Mouse (Mus musculus) activated CD4-positive, CD25-positive, alpha-beta regulatory T cell (primary cell): ENCODE results near the gene Ptcra. TPM values are rescaled to one million over a fixed set of nuclear protein-coding genes. Genes with fewer than 3 reads are reported as not detected.

Experiments
- polyA plus RNA-seq, 2 experiments: library from polyadenylated mRNA; unstranded; fragments of 100-300 nt; shearing (Covaris generic); gene quantifications; one replicate each; pipeline ENCODE4 v1.2.1; 2017

The Ptcra gene
- polyA plus RNA-seq: not detected

GRCm38 (mm10) chr17:46763544-46763943, at the start of gene Ptcra:
Gene Ptcra (minus strand): TSS chr17:46763712.

GRCm38 (mm10) chr17:46782341-46783221, 19.1 kb upstream of the Ptcra start, which contains the start of gene Rpl7l1:
Gene Rpl7l1 (minus strand): TSS chr17:46782672.

DNA sequence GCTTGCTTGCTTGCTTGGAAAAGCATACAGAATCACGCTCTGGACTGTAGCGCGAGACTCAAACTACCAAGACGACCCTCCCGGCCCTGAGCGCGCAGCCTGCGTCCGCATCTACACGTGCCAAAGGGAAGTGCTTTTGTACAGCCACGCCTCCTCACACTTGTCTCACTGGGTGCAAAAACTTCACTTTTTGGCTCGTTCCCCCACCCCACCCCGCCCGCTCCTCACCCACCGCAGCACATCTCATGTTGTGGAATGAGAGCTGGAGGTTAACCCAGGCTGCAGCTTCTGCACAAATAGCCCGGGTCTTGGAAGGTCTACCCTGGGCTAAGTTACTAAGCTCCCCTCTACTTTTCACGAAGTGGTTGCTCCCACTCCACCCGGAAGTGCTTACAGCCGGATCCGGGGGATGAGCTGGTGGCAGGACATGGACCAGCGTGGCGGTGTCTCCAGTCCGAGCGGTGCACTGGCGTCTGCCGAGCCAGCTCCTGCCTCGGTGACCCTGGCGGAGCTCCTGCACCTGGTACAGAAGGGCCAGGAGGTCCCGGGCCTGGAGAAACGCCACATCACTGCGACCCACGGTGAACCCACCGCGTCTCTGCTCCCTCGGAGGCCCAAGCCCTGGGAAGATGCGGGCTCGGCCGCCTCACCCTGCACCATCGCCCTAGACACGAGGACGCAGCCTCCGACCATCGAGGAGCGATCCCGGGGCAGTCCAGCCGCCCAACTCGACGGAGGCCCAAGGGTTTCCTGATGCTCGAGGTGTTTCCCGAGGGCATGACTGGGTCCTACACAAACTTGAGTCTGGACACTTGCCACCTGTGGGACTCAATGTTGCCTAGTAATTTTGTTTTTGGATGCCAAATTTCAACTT, 9.1 kb upstream of the Ptcra start, which contains the start of gene 2310039H08Rik:
Gene 2310039H08Rik, plus strand, starts transcription at position 232 of the 874 bp plus-strand sequence.

DNA sequence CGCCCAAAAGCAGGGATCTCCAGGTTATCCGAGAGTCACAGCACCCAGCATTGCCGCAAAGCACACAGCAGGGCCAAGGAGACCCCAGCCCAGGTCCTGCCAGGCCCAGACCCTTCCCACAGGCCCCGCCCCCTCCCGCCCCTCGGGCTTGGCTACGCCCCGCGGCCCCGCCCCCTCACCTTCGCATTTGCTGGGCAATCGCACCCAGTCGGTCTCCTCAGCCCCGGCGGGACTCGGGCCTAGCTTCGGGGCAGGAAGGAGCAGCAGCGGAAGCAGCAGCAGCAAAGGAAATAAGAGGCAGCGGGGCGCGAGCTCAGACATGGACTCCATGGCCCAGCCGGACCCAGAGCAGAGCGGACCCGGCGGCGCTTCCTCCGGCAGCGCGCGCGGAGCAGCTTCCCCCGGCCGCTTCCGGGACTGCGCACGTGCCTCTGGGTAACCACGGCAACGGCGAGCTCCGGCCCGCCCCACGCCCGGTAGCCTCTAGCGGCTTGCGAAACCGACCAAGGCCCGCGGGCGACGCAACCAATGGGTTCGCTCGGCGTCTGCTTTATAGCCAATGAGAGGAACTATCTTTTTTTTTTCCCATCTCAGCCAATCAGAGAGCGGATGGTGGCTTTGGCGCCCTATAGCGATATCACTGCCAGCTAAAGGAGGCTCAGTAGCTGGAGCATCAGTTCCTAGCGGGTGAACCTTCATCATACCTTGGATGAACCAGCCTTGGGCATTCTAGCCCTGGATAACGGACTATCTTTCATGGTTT, 11.5 kb downstream of the Ptcra start, which contains the start of gene Cnpy3:
Gene Cnpy3, minus strand, starts transcription at position 421 of the 763 bp plus-strand sequence.

GRCm38 (mm10) chr17:46728904-46729318, 34.6 kb downstream of the Ptcra start, which contains the start of gene Gnmt:
Gene Gnmt (minus strand): TSS chr17:46729168.

GRCm38 (mm10) chr17:46710959-46711597, 52.4 kb downstream of the Ptcra start, which contains the start of gene Pex6:
Gene Pex6 (plus strand): TSS chr17:46711463.

Other genes with a start within 250 kb of the Ptcra start
- gene Cul9, start 217.3 kb downstream of the Ptcra start, polyA plus RNA-seq: 1 to 10 TPM; 1.3 to 5.6 TPM
- gene Srf, start 207.5 kb downstream of the Ptcra start, polyA plus RNA-seq: 10 to 100 TPM; 22.6 to 41.9 TPM
- under 1 TPM in 1 of 2 experiments, not detected in 1; 0.22 TPM for gene Ptk7, start 134.2 kb downstream of the Ptcra start, polyA plus RNA-seq
- 10 to 100 TPM; 13.7 to 24.2 TPM for gene Klc4, start 117.7 kb downstream of the Ptcra start, polyA plus RNA-seq
- 10 to 100 TPM; 27.8 to 61.8 TPM for gene Mrpl2, start 117.5 kb downstream of the Ptcra start, polyA plus RNA-seq
- gene Cul7, start 113.4 kb downstream of the Ptcra start, polyA plus RNA-seq: 1 to 10 TPM; 5.3 to 7.8 TPM
- 10 to 100 TPM; 55.5 to 71.6 TPM for gene Rrp36, start 89.4 kb downstream of the Ptcra start, polyA plus RNA-seq
- 100 to 1,000 TPM; 158 to 160 TPM for gene Mea1, start 84.9 kb downstream of the Ptcra start, polyA plus RNA-seq
- 10 to 100 TPM; 63.8 to 76.3 TPM for gene Klhdc3, start 82.8 kb downstream of the Ptcra start, polyA plus RNA-seq
- gene Ppp2r5d, start 58.6 kb downstream of the Ptcra start, polyA plus RNA-seq: 10 to 100 TPM; 66.0 to 83.4 TPM
- gene Pex6, start 52.2 kb downstream of the Ptcra start, polyA plus RNA-seq: 10 to 100 TPM; 19.5 to 32.7 TPM
- gene Gnmt, start 34.5 kb downstream of the Ptcra start, polyA plus RNA-seq: under 1 TPM in 1 of 2 experiments, not detected in 1; 0.55 TPM
- 10 to 100 TPM; 40.8 to 41.1 TPM for gene Cnpy3, start 11.5 kb downstream of the Ptcra start, polyA plus RNA-seq
- gene 2310039H08Rik, start 8.9 kb upstream of the Ptcra start, polyA plus RNA-seq: 10 to 100 TPM; 26.5 to 56.7 TPM
- 100 to 1,000 TPM; 123 to 130 TPM for gene Rpl7l1, start 19.0 kb upstream of the Ptcra start, polyA plus RNA-seq
- 10 to 100 TPM; 17.0 to 27.2 TPM for gene Bicral, start 94.8 kb upstream of the Ptcra start, polyA plus RNA-seq
- gene Tbcc, start 127.0 kb upstream of the Ptcra start, polyA plus RNA-seq: 10 to 100 TPM; 53.4 to 55.7 TPM
- gene Prph2, start 146.7 kb upstream of the Ptcra start, polyA plus RNA-seq: under 1 TPM in 1 of 2 experiments, not detected in 1; 0.33 TPM
- 10 to 100 TPM; 30.5 to 43.8 TPM for gene Ubr2, start 246.8 kb upstream of the Ptcra start, polyA plus RNA-seq